Mouse (Mus musculus): ENCODE measurements at regions not wholly inside any gene's neighbourhood (a gene's known extent, or its start where the extent isn't known, plus 50 kb on each side); places are given as distances from the start of the nearest gene placed in this dataset.

- DNase-seq (ENCODE audit: low spot score in 2 of 2): no peak
These were observed 63.7 kb downstream of the Nkx2-1 start for GRCm38 (mm10) chr12:56472856-56473647.

GRCm38 (mm10) chr12:56470932-56471500, 65.7 kb downstream of the Nkx2-1 start:
- no peak for DNase-seq (ENCODE audit: low spot score in 2 of 2)

GRCm38 (mm10) chr12:56459508-56460119, 77.1 kb downstream of the Nkx2-1 start:
- DNase-seq (ENCODE audit: low spot score in 2 of 2): no peak

- no peak for DNase-seq (ENCODE audit: low spot score in 2 of 2)
These were observed 77.8 kb downstream of the Nkx2-1 start for GRCm38 (mm10) chr12:56458665-56459507.

- DNase-seq (ENCODE audit: low spot score in 2 of 2): no peak
These were observed 78.8 kb downstream of the Nkx2-1 start for GRCm38 (mm10) chr12:56457951-56458350.

GRCm38 (mm10) chr12:56457356-56457755, 79.4 kb downstream of the Nkx2-1 start:
- no peak for DNase-seq (ENCODE audit: low spot score in 2 of 2)

- DNase-seq (ENCODE audit: low spot score in 2 of 2): no peak
These were observed 86.4 kb downstream of the Nkx2-1 start for GRCm38 (mm10) chr12:56450261-56450660.

GRCm38 (mm10) chr12:56448786-56449564, 87.7 kb downstream of the Nkx2-1 start:
- no peak for DNase-seq (ENCODE audit: low spot score in 2 of 2)

- no peak for DNase-seq (ENCODE audit: low spot score in 2 of 2)
These were observed 95.4 kb downstream of the Nkx2-1 start for GRCm38 (mm10) chr12:56441166-56441817.

- no peak for DNase-seq (ENCODE audit: low spot score in 2 of 2)
These were observed 94.6 kb upstream of the Mbip start for GRCm38 (mm10) chr12:56440068-56440847.

GRCm38 (mm10) chr12:56438384-56438783, 92.7 kb upstream of the Mbip start:
- no peak for DNase-seq (ENCODE audit: low spot score in 2 of 2)

GRCm38 (mm10) chr12:56437975-56438374, 92.3 kb upstream of the Mbip start:
- no peak for DNase-seq (ENCODE audit: low spot score in 2 of 2)

- DNase-seq (ENCODE audit: low spot score in 2 of 2): no peak
These were observed 81.1 kb upstream of the Mbip start for GRCm38 (mm10) chr12:56426681-56427246.

- no peak for DNase-seq (ENCODE audit: low spot score in 2 of 2)
These were observed 70.4 kb upstream of the Mbip start for GRCm38 (mm10) chr12:56416106-56416505.

GRCm38 (mm10) chr12:56414861-56415765, 69.4 kb upstream of the Mbip start:
- DNase-seq (ENCODE audit: low spot score in 2 of 2): peak; percentile 3 to 4

- DNase-seq (ENCODE audit: low spot score in 2 of 2): no peak
These were observed 60.0 kb upstream of the Mbip start for GRCm38 (mm10) chr12:56405658-56406057.

GRCm38 (mm10) chr12:56404833-56405232, 59.1 kb upstream of the Mbip start:
- DNase-seq (ENCODE audit: low spot score in 2 of 2): peak; percentile 2 to 5

- DNase-seq (ENCODE audit: low spot score in 2 of 2): no peak
These were observed 58.6 kb upstream of the Mbip start for GRCm38 (mm10) chr12:56404262-56404661.

All from right cerebral cortex, postnatal 36 days (tissue).